Mouse (Mus musculus) adrenal gland, adult 10 weeks (tissue): ENCODE results near the gene Bag6. TPM values are rescaled to one million over a fixed set of nuclear protein-coding genes. Genes with fewer than 3 reads are reported as not detected.

Experiments used
- polyA plus RNA-seq: library from polyadenylated mRNA; stranded (reverse); fragments of 350-450 nt; fragmentation: Illumina TruSeq; extraction: RNeasy Lipid Tissue Mini Kit (QIAGEN cat#74804); gene quantifications from one replicate; pipeline ENCODE4 v1.2.3, GENCODE M21; 2014; ENCODE audit warnings: low read depth, low replicate concordance

Gene Bag6
- polyA plus RNA-seq, 1 experiment from 2014 or later: 11.5 TPM

Other genes starting within 250 kb of the Bag6 start
- 20.2 TPM for gene C2, start 236.9 kb upstream of the Bag6 start, polyA plus RNA-seq
- gene Ehmt2, start 236.7 kb upstream of the Bag6 start, polyA plus RNA-seq: 10.5 TPM
- not detected for gene Slc44a4, start 220.7 kb upstream of the Bag6 start, polyA plus RNA-seq
- 3.5 TPM for gene Neu1, start 203.9 kb upstream of the Bag6 start, polyA plus RNA-seq
- gene Hspa1b, start 175.9 kb upstream of the Bag6 start, polyA plus RNA-seq: 46.5 TPM
- not detected for gene Gm20481, start 165.3 kb upstream of the Bag6 start, polyA plus RNA-seq
- gene Hspa1a, start 163.0 kb upstream of the Bag6 start, polyA plus RNA-seq: 23.9 TPM
- not detected for gene Hspa1l, start 162.5 kb upstream of the Bag6 start, polyA plus RNA-seq
- gene Lsm2, start 153.3 kb upstream of the Bag6 start, polyA plus RNA-seq: 9.4 TPM
- 10.7 TPM for gene Vars, start 134.2 kb upstream of the Bag6 start, polyA plus RNA-seq
- not detected for gene Vwa7, start 118.6 kb upstream of the Bag6 start, polyA plus RNA-seq
- gene Sapcd1, start 107.2 kb upstream of the Bag6 start, polyA plus RNA-seq: not detected
- not detected for gene Msh5, start 88.4 kb upstream of the Bag6 start, polyA plus RNA-seq
- gene Clic1, start 85.2 kb upstream of the Bag6 start, polyA plus RNA-seq: 23.6 TPM
- gene Ddah2, start 76.1 kb upstream of the Bag6 start, polyA plus RNA-seq: not detected
- gene Ly6g6c, start 69.8 kb upstream of the Bag6 start, polyA plus RNA-seq: not detected
- not detected for gene Mpig6b, start 69.0 kb upstream of the Bag6 start, polyA plus RNA-seq
- not detected for gene Ly6g6e, start 58.3 kb upstream of the Bag6 start, polyA plus RNA-seq
- not detected for gene Ly6g6d, start 57.1 kb upstream of the Bag6 start, polyA plus RNA-seq
- gene Ly6g6f, start 49.6 kb upstream of the Bag6 start, polyA plus RNA-seq: not detected
- gene Abhd16a, start 45.9 kb upstream of the Bag6 start, polyA plus RNA-seq: 4.8 TPM
- not detected for gene Ly6g5c, start 26.9 kb upstream of the Bag6 start, polyA plus RNA-seq
- not detected for gene Ly6g5b, start 19.8 kb upstream of the Bag6 start, polyA plus RNA-seq
- 1.4 TPM for gene Gpank1, start 13.7 kb upstream of the Bag6 start, polyA plus RNA-seq
- gene Csnk2b, start 13.1 kb upstream of the Bag6 start, polyA plus RNA-seq: 163 TPM
- gene D17H6S53E, start 8.8 kb upstream of the Bag6 start, polyA plus RNA-seq: 1.3 TPM
- not detected for gene Apom, start 3.1 kb upstream of the Bag6 start, polyA plus RNA-seq
- 7.2 TPM for gene Prrc2a, start 29.7 kb downstream of the Bag6 start, polyA plus RNA-seq
- gene Aif1, start 40.9 kb downstream of the Bag6 start, polyA plus RNA-seq: 8.7 TPM
- gene Lst1, start 53.3 kb downstream of the Bag6 start, polyA plus RNA-seq: not detected
- not detected for gene Ltb, start 59.3 kb downstream of the Bag6 start, polyA plus RNA-seq
- not detected for gene Tnf, start 66.8 kb downstream of the Bag6 start, polyA plus RNA-seq
- gene Lta, start 70.2 kb downstream of the Bag6 start, polyA plus RNA-seq: not detected
- gene Gm16181, start 85.7 kb downstream of the Bag6 start, polyA plus RNA-seq: not detected
- 5.0 TPM for gene Atp6v1g2, start 98.5 kb downstream of the Bag6 start, polyA plus RNA-seq
- not detected for gene Nfkbil1, start 100.6 kb downstream of the Bag6 start, polyA plus RNA-seq
- 11.1 TPM for gene Ddx39b, start 106.6 kb downstream of the Bag6 start, polyA plus RNA-seq
- gene H2-D1, start 127.6 kb downstream of the Bag6 start, polyA plus RNA-seq: 42.0 TPM
- not detected for gene H2-Q1, start 185.2 kb downstream of the Bag6 start, polyA plus RNA-seq
- 2.0 TPM for gene H2-Q2, start 207.1 kb downstream of the Bag6 start, polyA plus RNA-seq
- gene H2-Q4, start 244.4 kb downstream of the Bag6 start, polyA plus RNA-seq: 19.9 TPM